Mouse (Mus musculus): ENCODE data around the gene Apbb1. TPM values are rescaled to one million over a fixed set of nuclear protein-coding genes. Genes with fewer than 3 reads are reported as not detected.
A peak's percentile ranks its signal among the peaks of the same experiment; 100 is the strongest.

The Apbb1 gene
- polyA plus RNA-seq, 1 experiment from 2014 or later: 300 TPM

DNA sequence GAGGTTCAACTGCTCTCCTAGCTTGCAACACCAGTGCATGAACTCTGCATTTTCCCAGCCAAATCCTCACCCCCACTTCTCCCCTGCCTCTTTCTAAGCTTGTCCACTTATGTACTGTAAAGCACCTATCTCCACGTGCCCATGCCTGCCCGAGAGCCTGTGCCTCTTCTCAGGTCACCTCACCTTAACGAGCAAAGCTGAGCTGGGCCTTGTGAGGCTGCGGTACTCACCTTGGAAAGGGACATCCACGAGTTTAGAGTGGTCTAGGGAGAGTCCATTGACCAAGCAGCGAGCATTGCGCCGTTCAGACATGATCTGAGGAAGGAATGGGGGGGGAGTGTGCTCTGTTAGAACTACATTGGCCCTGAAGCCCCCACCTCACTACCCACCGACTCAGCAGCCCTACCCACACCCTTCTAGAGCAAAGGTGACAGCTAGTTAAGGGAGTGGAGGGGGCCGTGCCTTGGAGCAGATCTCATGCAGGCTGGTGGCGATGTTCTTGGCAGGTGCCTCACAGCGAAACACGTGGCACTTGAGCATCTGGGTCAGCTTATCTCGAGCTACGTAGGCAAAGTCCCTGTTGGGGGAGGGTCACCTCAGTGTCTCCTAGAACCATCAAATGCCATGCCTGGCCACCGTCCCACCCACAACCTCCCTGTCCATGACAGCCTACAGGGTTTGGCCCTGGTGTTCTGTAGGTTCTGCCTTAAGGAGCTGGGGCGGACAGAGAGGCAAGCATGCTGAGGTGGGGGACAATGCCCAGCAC lies 16.2 kb downstream of the Apbb1 start:
- H3K4me2 ChIP-seq (ENCODE audit: low read length): no peak overlapping the region
- H3K36me3 ChIP-seq (ENCODE audit: control insufficient read depth, insufficient read depth): peaks cover 30% of the 10 kb centered on the region
- 84% methylated on average over 17 of the region's 17 CpGs for WGBS
- ATAC-seq: no peak
- no peak overlapping the region for H3K27ac ChIP-seq (ENCODE audit: low read length)
- H3K27me3 ChIP-seq (replicated peaks; ENCODE audit: control insufficient read depth, insufficient read depth, low read length): no peaks in the 10 kb centered on the region
- H3K4me1 ChIP-seq (replicated peaks; ENCODE audit: control insufficient read depth, insufficient read depth, low read length): peaks cover 24% of the 10 kb centered on the region
- H3K4me3 ChIP-seq (replicated peaks; ENCODE audit: low read length): no peak overlapping the region
- no peaks in the 10 kb centered on the region for H3K9me3 ChIP-seq (ENCODE audit: control insufficient read depth, low read length)
- no peak overlapping the region for H3K9ac ChIP-seq (replicated peaks; ENCODE audit: low read depth, low read length)

DNA sequence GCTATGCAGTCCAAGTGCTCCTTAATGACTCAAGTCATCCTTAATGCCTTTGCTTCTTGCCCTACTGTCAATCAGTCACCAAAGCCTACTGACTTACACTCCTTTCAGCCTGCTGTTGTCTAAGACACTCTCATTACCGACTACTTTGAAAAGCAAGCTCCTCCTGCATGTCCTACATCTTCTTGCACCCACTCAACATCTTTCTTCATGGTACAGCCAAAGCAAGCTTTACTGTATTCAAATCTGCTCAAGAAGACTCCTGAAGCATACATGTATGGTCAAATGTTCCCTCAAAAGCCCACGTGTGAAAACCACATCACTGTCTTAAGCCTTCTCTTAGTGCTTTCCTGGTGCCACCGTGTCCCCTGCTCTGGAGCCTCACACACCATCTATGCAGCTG lies 18.1 kb downstream of the Apbb1 start:
- WGBS: 88% methylated on average over 3 of the region's 3 CpGs
- ATAC-seq: no peak
- Histone ChIP-seq H3K9me3 (ENCODE audit: control insufficient read depth, low read length) (no peaks in the 10 kb centered on the region), H3K9ac (replicated peaks; ENCODE audit: low read depth, low read length) (no peak overlapping the region), H3K27me3 (replicated peaks; ENCODE audit: control insufficient read depth, insufficient read depth, low read length) (no peaks in the 10 kb centered on the region), H3K27ac (ENCODE audit: low read length) (no peak overlapping the region), H3K4me1 (replicated peaks; ENCODE audit: control insufficient read depth, insufficient read depth, low read length) (peaks cover 5% of the 10 kb centered on the region), H3K4me2 (ENCODE audit: low read length) (no peak overlapping the region), H3K4me3 (replicated peaks; ENCODE audit: low read length) (no peak overlapping the region), H3K36me3 (ENCODE audit: control insufficient read depth, insufficient read depth) (peaks cover 31% of the 10 kb centered on the region)

DNA sequence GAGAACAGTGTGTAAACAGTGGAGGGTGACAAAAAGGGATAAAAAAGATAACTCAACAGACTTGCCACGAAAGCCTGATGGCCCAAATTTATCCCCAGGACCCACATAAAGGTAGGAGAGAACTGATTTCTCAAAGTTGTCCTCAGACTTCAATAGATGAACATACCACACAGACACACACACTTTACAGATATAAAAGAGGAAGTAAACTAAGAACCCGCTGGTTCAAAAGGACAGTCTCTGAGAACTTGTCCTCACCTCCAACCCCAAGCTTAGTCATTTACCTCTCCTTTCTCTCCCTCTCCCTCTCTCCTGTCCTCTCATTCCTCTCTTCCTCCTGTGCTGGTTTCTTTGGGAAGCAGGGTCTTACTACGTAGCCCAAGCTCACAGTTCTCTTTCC lies 19.1 kb downstream of the Apbb1 start:
- Histone ChIP-seq H3K4me1 (replicated peaks; ENCODE audit: control insufficient read depth, insufficient read depth, low read length) (no peaks in the 10 kb centered on the region), H3K36me3 (ENCODE audit: control insufficient read depth, insufficient read depth) (peaks cover 36% of the 10 kb centered on the region), H3K4me3 (replicated peaks; ENCODE audit: low read length) (no peak overlapping the region), H3K27me3 (replicated peaks; ENCODE audit: control insufficient read depth, insufficient read depth, low read length) (no peaks in the 10 kb centered on the region), H3K9me3 (ENCODE audit: control insufficient read depth, low read length) (no peaks in the 10 kb centered on the region), H3K27ac (ENCODE audit: low read length) (no peak overlapping the region), H3K4me2 (ENCODE audit: low read length) (no peak overlapping the region), H3K9ac (replicated peaks; ENCODE audit: low read depth, low read length) (no peak overlapping the region)
- WGBS: 93% methylated on average over 3 of the region's 3 CpGs
- ATAC-seq: no peak

DNA sequence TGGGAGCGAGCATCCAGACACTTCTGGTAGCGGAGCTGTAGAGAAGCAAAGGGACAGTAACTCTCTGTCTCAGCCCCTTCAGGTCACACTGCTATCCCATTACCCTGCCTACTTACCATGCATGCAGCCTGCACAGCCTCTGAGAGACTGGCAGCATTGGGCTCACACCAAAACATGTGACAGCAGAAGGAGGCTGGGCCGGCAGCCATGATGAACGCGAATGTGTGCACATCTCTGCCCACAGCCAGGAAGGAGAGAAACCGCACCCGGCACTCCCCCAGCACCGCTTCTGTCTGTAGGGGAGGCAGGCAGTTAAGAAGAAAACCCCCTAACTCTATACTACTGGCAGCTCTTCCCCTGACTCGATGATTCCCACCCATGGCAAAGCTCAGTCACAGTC lies 22.4 kb downstream of the Apbb1 start:
- no peak for ATAC-seq
- no peak overlapping the region for H3K27ac ChIP-seq (ENCODE audit: low read length)
- H3K4me3 ChIP-seq (replicated peaks; ENCODE audit: low read length): no peak overlapping the region
- no peak overlapping the region for H3K9ac ChIP-seq (replicated peaks; ENCODE audit: low read depth, low read length)
- no peaks in the 10 kb centered on the region for H3K9me3 ChIP-seq (ENCODE audit: control insufficient read depth, low read length)
- no peak overlapping the region for H3K4me2 ChIP-seq (ENCODE audit: low read length)
- WGBS: 76% methylated on average over 9 of the region's 9 CpGs
- peaks cover 11% of the 10 kb centered on the region for H3K36me3 ChIP-seq (ENCODE audit: control insufficient read depth, insufficient read depth)
- H3K4me1 ChIP-seq (replicated peaks; ENCODE audit: control insufficient read depth, insufficient read depth, low read length): peaks cover 13% of the 10 kb centered on the region
- H3K27me3 ChIP-seq (replicated peaks; ENCODE audit: control insufficient read depth, insufficient read depth, low read length): no peaks in the 10 kb centered on the region

DNA sequence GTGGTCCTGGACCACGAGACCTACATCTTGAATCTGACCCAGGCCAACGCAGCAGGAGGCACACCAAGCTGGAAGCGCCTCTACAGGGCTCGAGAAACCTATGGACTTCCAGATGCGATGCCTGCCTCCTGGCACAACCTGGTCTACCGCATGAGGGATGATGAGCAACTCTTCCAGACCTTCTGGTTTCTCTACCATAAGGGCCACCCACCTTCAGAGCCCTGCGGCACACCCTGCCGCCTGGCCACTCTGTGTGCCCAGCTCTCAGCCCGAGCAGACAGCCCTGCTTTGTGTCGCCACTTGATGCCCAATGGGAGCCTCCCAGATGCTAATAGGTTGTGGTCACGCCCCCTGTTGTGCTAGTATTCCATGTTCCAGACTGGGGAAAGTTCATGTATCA lies 23.8 kb downstream of the Apbb1 start:
- no peaks in the 10 kb centered on the region for H3K9me3 ChIP-seq (ENCODE audit: control insufficient read depth, low read length)
- peaks cover 17% of the 10 kb centered on the region for H3K4me1 ChIP-seq (replicated peaks; ENCODE audit: control insufficient read depth, insufficient read depth, low read length)
- H3K27ac ChIP-seq (ENCODE audit: low read length): no peak overlapping the region
- H3K4me3 ChIP-seq (replicated peaks; ENCODE audit: low read length): no peak overlapping the region
- no peak overlapping the region for H3K9ac ChIP-seq (replicated peaks; ENCODE audit: low read depth, low read length)
- ATAC-seq: no peak
- H3K36me3 ChIP-seq (ENCODE audit: control insufficient read depth, insufficient read depth): peaks cover 11% of the 10 kb centered on the region
- no peaks in the 10 kb centered on the region for H3K27me3 ChIP-seq (replicated peaks; ENCODE audit: control insufficient read depth, insufficient read depth, low read length)
- 82% methylated on average over 11 of the region's 11 CpGs for WGBS
- no peak overlapping the region for H3K4me2 ChIP-seq (ENCODE audit: low read length)

DNA sequence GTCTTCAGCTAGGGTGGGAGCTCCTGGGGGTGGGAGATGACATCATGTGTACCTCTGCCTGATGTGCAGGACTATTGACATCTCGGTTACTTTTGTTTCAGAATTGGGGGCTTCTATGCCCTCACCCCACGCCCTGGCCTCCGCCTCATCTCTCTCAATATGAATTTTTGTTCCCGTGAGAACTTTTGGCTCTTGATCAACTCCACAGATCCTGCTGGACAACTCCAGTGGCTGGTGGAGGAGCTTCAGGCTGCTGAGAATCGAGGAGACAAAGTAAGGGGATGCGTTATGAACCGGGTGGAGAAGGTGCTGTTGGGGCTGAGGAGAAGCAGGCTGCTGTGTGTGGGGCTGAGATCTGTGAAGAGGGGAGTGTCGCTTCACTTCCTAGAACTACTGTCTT lies 25.0 kb downstream of the Apbb1 start:
- WGBS: 87% methylated on average over 8 of the region's 8 CpGs
- H3K27ac ChIP-seq (ENCODE audit: low read length): no peak overlapping the region
- no peak overlapping the region for H3K4me2 ChIP-seq (ENCODE audit: low read length)
- H3K4me1 ChIP-seq (replicated peaks; ENCODE audit: control insufficient read depth, insufficient read depth, low read length): peaks cover 17% of the 10 kb centered on the region
- H3K9ac ChIP-seq (replicated peaks; ENCODE audit: low read depth, low read length): no peak overlapping the region
- H3K4me3 ChIP-seq (replicated peaks; ENCODE audit: low read length): no peak overlapping the region
- H3K27me3 ChIP-seq (replicated peaks; ENCODE audit: control insufficient read depth, insufficient read depth, low read length): no peaks in the 10 kb centered on the region
- no peak for ATAC-seq
- H3K36me3 ChIP-seq (ENCODE audit: control insufficient read depth, insufficient read depth): peaks cover 8% of the 10 kb centered on the region
- no peaks in the 10 kb centered on the region for H3K9me3 ChIP-seq (ENCODE audit: control insufficient read depth, low read length)

DNA sequence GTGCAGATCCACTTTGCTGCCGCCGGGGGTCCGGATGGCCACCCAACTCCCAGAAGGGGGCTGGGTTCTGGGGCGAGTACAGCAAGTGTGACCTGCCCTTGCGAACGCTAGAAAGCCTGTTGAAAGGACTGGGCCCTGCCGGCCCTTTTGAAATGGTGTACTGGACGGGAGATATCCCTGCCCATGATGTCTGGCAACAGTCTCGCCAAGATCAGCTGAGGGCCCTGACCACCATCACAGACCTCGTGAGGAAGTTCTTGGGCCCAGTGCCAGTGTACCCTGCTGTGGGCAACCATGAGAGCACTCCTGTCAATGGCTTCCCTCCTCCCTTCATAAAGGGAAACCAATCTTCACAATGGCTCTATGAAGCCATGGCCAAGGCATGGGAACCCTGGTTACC lies 25.9 kb downstream of the Apbb1 start:
- 88% methylated on average over 10 of the region's 10 CpGs for WGBS
- H3K27me3 ChIP-seq (replicated peaks; ENCODE audit: control insufficient read depth, insufficient read depth, low read length): no peaks in the 10 kb centered on the region
- H3K27ac ChIP-seq (ENCODE audit: low read length): no peak overlapping the region
- no peak for ATAC-seq
- no peak overlapping the region for H3K4me3 ChIP-seq (replicated peaks; ENCODE audit: low read length)
- H3K36me3 ChIP-seq (ENCODE audit: control insufficient read depth, insufficient read depth): peaks cover 6% of the 10 kb centered on the region
- peaks cover 17% of the 10 kb centered on the region for H3K4me1 ChIP-seq (replicated peaks; ENCODE audit: control insufficient read depth, insufficient read depth, low read length)
- peak overlapping the region; percentile 89 for H3K4me2 ChIP-seq (ENCODE audit: low read length)
- H3K9ac ChIP-seq (replicated peaks; ENCODE audit: low read depth, low read length): no peak overlapping the region
- H3K9me3 ChIP-seq (ENCODE audit: control insufficient read depth, low read length): no peaks in the 10 kb centered on the region

DNA sequence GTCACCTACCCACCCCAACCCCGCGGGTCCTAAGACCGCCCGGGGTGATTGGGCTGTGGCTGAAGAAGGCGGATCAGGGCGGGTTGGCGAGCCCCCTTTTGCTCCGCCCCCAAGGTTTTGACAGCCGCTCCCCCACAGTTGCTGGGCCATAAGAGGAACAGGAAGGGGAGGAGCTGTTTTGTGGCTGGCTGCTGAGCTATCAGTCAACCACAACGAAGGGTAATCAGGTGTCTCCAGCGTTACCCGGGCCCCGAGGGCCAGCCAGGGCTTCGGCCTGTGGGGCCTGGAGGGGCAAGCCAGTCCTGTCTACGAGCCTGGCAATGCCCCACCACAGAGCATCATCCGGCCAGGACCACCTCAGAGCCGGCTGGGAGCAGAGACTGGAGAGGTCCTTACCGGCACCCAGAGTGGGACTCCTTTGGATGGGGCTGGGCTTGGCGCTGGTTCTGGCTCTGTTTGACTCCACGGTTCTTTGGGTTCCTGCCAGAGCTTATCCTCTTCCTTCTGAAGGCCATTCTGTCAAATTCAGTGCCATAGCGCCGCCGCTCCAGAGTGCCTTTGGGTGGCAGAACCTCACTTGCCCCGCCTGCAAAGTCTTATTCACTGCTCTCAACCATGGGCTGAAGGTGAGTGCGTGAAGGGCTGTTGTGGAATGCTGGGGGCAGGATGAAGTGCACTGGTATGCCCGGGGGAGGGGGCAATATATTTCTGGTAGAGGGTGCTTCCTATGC lies 27.1 kb downstream of the Apbb1 start, which contains the start of gene Smpd1:
TSS of gene Smpd1 (plus strand) at position 149 of the 731 bp plus-strand sequence.
- Histone ChIP-seq H3K27me3 (replicated peaks; ENCODE audit: control insufficient read depth, insufficient read depth, low read length) (no peaks in the 10 kb centered on the region), H3K4me2 (ENCODE audit: low read length) (peak within 1 kb of the TSS; percentile 89), H3K27ac (ENCODE audit: low read length) (peak within 1 kb of the TSS; percentile 71), H3K36me3 (ENCODE audit: control insufficient read depth, insufficient read depth) (peaks cover 6% of the 10 kb centered on the region), H3K4me3 (replicated peaks; ENCODE audit: low read length) (peak within 1 kb of the TSS; percentile 89), H3K4me1 (replicated peaks; ENCODE audit: control insufficient read depth, insufficient read depth, low read length) (peaks cover 17% of the 10 kb centered on the region), H3K9me3 (ENCODE audit: control insufficient read depth, low read length) (no peaks in the 10 kb centered on the region), H3K9ac (replicated peaks; ENCODE audit: low read depth, low read length) (peak within 1 kb of the TSS; percentile 89)
- 2% methylated on average over 26 of the region's 26 CpGs for WGBS
- ATAC-seq: peak; percentile 91

DNA sequence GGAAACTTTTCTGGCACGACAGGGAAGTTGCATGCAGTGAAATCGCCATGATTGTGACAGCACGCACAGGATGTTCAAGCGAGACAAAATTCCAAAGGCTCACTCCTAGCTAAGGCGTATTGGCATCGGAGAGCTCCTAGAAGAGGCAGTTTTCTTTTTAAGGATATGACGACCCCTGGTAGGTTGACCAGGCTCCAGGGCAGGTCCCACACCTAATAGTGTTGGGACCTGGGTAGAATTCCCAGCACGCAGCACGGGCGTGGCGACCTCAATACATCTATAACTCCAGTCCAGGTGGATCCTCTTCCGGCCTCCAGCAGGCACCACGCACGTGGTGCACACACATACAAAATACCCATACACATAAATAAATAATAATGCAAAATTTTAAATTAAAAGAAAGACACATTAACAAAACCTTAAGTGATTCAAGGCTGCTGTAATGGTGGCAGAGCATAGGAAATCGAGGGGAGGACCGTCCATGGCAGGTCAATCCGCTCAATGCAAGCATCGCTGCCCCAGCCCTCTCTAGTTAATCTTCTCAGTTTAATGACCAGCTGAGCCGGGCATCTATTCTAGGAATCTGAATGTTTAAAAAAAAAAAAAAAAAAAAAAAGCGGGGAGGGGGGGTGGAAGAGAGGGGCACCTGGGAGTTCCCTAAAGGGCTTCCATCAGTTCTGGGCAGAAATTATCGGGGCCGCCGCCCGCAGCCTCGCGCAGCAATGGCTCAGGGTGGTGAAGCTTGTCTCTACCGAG lies 27.8 kb downstream of the Apbb1 start:
- Histone ChIP-seq H3K4me3 (replicated peaks; ENCODE audit: low read length) (peak overlapping the region; percentile 89), H3K27ac (ENCODE audit: low read length) (peak overlapping the region; percentile 51; the same call in 1 of the 2 replicates), H3K4me2 (ENCODE audit: low read length) (peak overlapping the region; percentile 89), H3K4me1 (replicated peaks; ENCODE audit: control insufficient read depth, insufficient read depth, low read length) (peaks cover 17% of the 10 kb centered on the region), H3K27me3 (replicated peaks; ENCODE audit: control insufficient read depth, insufficient read depth, low read length) (no peaks in the 10 kb centered on the region), H3K9me3 (ENCODE audit: control insufficient read depth, low read length) (no peaks in the 10 kb centered on the region), H3K36me3 (ENCODE audit: control insufficient read depth, insufficient read depth) (peaks cover 6% of the 10 kb centered on the region), H3K9ac (replicated peaks; ENCODE audit: low read depth, low read length) (peak overlapping the region; percentile 89)
- WGBS: 27% methylated on average over 26 of the region's 27 CpGs
- 0 out of 2 replicates have a peak, but pooled peaks have one; percentile 5 for ATAC-seq
